Mouse (Mus musculus): ENCODE measurements around the gene Slc44a4. TPM values are rescaled to one million over a fixed set of nuclear protein-coding genes. Genes with fewer than 3 reads are reported as not detected.
"Not testable (repeated sequence)": the region's sequence is repeated elsewhere in the genome, so short reads cannot be mapped to it uniquely, and the experiment has no call there.

Gene Slc44a4
- polyA plus RNA-seq, 2 experiments: 1.0 to 2.7 TPM

DNA sequence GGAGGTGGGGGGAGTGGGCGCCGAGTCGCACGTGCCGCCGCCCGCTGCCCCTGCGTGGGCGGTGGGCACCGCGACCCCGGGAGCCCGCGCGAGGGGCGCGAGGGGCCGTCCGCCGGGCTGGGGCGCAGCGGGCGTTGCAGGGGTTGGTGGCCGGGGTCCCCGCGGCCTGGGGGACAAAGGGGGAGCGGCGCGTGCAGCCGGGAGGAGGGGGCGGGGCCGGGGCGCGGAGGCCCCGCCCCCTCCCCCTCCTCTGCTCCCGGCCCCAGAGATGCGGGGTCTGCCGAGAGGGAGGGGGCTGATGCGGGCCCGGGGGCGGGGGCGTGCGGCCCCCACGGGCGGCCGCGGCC lies 15.6 kb upstream of the Slc44a4 start:
- DNase-seq (ENCODE audit: low read depth in 3 of 3, low spot score in 3 of 3) (no peak), ATAC-seq (ENCODE audit: insufficient read depth) (no peak)
- H3K9me3 ChIP-seq (ENCODE audit: control insufficient read depth, low read length): no peaks in the 10 kb centered on the region
- under 1% methylated on average over 24 of the region's 47 CpGs for WGBS (ENCODE audit: insufficient replicate concordance)
- H3K9ac ChIP-seq (replicated peaks): peak overlapping the region; percentile 85
- no peaks in the 10 kb centered on the region for H3K27me3 ChIP-seq (ENCODE audit: control insufficient read depth, insufficient read depth, low read length)
- peak overlapping the region; percentile 75 for H3K27ac ChIP-seq
- peaks cover 7 to 15% of the 10 kb centered on the region in 2 experiments for H3K4me1 ChIP-seq (replicated peaks; ENCODE audit: control insufficient read depth in 2 of 2, insufficient read depth in 2 of 2, low read length in 1 of 2)
- TF ChIP-seq CTCF (IDR thresholded peaks at IDR 0.05; ENCODE audit: low read depth) (no peak), EP300 (IDR thresholded peaks at IDR 0.05; ENCODE audit: low read depth) (no peak)
- peak overlapping the region; percentile 97 for H3K4me2 ChIP-seq (ENCODE audit: low read depth)
- H3K36me3 ChIP-seq (replicated peaks; ENCODE audit: control insufficient read depth, insufficient read depth, low read depth): peaks cover 3% of the 10 kb centered on the region
- peak overlapping the region; percentile 64 to 85 for H3K4me3 ChIP-seq (ENCODE audit: insufficient read depth in 1 of 2, low read depth in 2 of 2, low read length in 2 of 2)

GRCm38 (mm10) chr17:34899053-34899889 lies 15.0 kb upstream of the Slc44a4 start:
- Histone ChIP-seq H3K4me3 (ENCODE audit: insufficient read depth in 1 of 2, low read depth in 2 of 2, low read length in 2 of 2) (peak overlapping the region; percentile 64 to 85), H3K9ac (replicated peaks) (peak overlapping the region; percentile 85), H3K36me3 (replicated peaks; ENCODE audit: control insufficient read depth, insufficient read depth, low read depth) (peaks cover 3% of the 10 kb centered on the region), H3K27me3 (ENCODE audit: control insufficient read depth, insufficient read depth, low read length) (no peaks in the 10 kb centered on the region), H3K9me3 (ENCODE audit: control insufficient read depth, low read length) (no peaks in the 10 kb centered on the region), H3K27ac (peak overlapping the region; percentile 75), H3K4me1 (replicated peaks; ENCODE audit: control insufficient read depth in 2 of 2, insufficient read depth in 2 of 2, low read length in 1 of 2) (peaks cover 6 to 13% of the 10 kb centered on the region in 2 experiments), H3K4me2 (ENCODE audit: low read depth) (peak overlapping the region; percentile 97)
- ATAC-seq (ENCODE audit: insufficient read depth) (no peak), DNase-seq (ENCODE audit: low read depth in 3 of 3, low spot score in 3 of 3) (no peak)
- TF ChIP-seq EP300 (IDR thresholded peaks at IDR 0.05; ENCODE audit: low read depth): no peak
- TF ChIP-seq CTCF (IDR thresholded peaks at IDR 0.05; ENCODE audit: low read depth): no peak; the same call in 1 of the 2 replicates
- under 1% methylated on average over 43 of the region's 45 CpGs for WGBS (ENCODE audit: insufficient replicate concordance)

GRCm38 (mm10) chr17:34899890-34900243 lies 14.4 kb upstream of the Slc44a4 start:
- peak overlapping the region; percentile 64 to 85 for H3K4me3 ChIP-seq (ENCODE audit: insufficient read depth in 1 of 2, low read depth in 2 of 2, low read length in 2 of 2)
- WGBS (ENCODE audit: insufficient replicate concordance): 3% methylated on average over 5 of the region's 5 CpGs

GRCm38 (mm10) chr17:34900826-34901225 lies 13.4 kb upstream of the Slc44a4 start:
- not testable (repeated sequence) for H3K9ac ChIP-seq (replicated peaks); H3K4me3 ChIP-seq (ENCODE audit: insufficient read depth in 1 of 2, low read depth in 2 of 2, low read length in 2 of 2); H3K27me3 ChIP-seq (ENCODE audit: control insufficient read depth, insufficient read depth, low read length); H3K9me3 ChIP-seq (ENCODE audit: control insufficient read depth, low read length); DNase-seq (ENCODE audit: low read depth in 3 of 3, low spot score in 3 of 3); H3K27ac ChIP-seq; H3K36me3 ChIP-seq (replicated peaks; ENCODE audit: control insufficient read depth, insufficient read depth, low read depth); H3K4me2 ChIP-seq (ENCODE audit: low read depth); ATAC-seq (ENCODE audit: insufficient read depth)
- H3K4me1 ChIP-seq (replicated peaks; ENCODE audit: control insufficient read depth in 2 of 2, insufficient read depth in 2 of 2, low read length in 1 of 2): peaks cover 6 to 13% of the 10 kb centered on the region in 2 experiments

More at GRCm38 (mm10) chr17:34899890-34900243, 14.4 kb upstream of the Slc44a4 start:
- DNase-seq (ENCODE audit: low read depth in 3 of 3, low spot score in 3 of 3) (no peak), ATAC-seq (ENCODE audit: insufficient read depth) (no peak)
- Histone ChIP-seq H3K4me2 (ENCODE audit: low read depth) (peak overlapping the region; percentile 97), H3K4me1 (replicated peaks; ENCODE audit: control insufficient read depth in 2 of 2, insufficient read depth in 2 of 2, low read length in 1 of 2) (peaks cover 6 to 13% of the 10 kb centered on the region in 2 experiments), H3K9ac (replicated peaks) (peak overlapping the region; percentile 85), H3K9me3 (ENCODE audit: control insufficient read depth, low read length) (no peaks in the 10 kb centered on the region), H3K36me3 (replicated peaks; ENCODE audit: control insufficient read depth, insufficient read depth, low read depth) (peaks cover 3% of the 10 kb centered on the region), H3K27ac (peak overlapping the region; percentile 75), H3K27me3 (ENCODE audit: control insufficient read depth, insufficient read depth, low read length) (no peaks in the 10 kb centered on the region)
- no peak; the same call in 1 of the 2 replicates for TF ChIP-seq CTCF (IDR thresholded peaks at IDR 0.05; ENCODE audit: low read depth)
- TF ChIP-seq EP300 (IDR thresholded peaks at IDR 0.05; ENCODE audit: low read depth): no peak

DNA sequence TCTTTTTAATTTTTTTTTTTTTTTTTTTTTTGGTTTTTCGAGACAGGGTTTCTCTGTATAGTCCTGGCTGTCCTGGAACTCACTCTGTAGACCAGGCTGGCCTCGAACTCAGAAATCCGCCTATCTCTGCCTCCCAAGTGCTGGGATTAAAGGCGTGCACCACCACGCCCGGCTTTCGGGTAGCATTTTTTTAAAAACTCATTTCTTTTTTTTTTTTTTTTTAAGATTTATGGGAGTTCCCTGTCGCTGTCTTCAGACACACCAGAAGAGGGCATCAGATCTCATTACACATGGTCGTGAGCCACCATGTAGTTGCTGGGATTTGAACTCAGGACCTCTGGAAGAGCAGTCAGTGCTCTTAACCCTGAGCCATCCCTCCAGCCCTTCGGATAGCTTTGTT lies 12.3 kb upstream of the Slc44a4 start:
- H3K27ac ChIP-seq; H3K9me3 ChIP-seq (ENCODE audit: control insufficient read depth, low read length); H3K27me3 ChIP-seq (ENCODE audit: control insufficient read depth, insufficient read depth, low read length); H3K9ac ChIP-seq (replicated peaks); ATAC-seq (ENCODE audit: insufficient read depth); H3K4me3 ChIP-seq (ENCODE audit: insufficient read depth in 1 of 2, low read depth in 2 of 2, low read length in 2 of 2); DNase-seq (ENCODE audit: low read depth in 3 of 3, low spot score in 3 of 3); H3K4me2 ChIP-seq (ENCODE audit: low read depth): not testable (repeated sequence)
- Histone ChIP-seq H3K4me1 (replicated peaks; ENCODE audit: control insufficient read depth in 2 of 2, insufficient read depth in 2 of 2, low read length in 1 of 2) (peaks cover 6 to 13% of the 10 kb centered on the region in 2 experiments), H3K36me3 (replicated peaks; ENCODE audit: control insufficient read depth, insufficient read depth, low read depth) (peaks cover 14% of the 10 kb centered on the region)
- 73% methylated on average over 9 of the region's 10 CpGs for WGBS (ENCODE audit: insufficient replicate concordance)
